Mouse (Mus musculus): ENCODE data around the gene Vps13d. TPM values are rescaled to one million over a fixed set of nuclear protein-coding genes. Genes with fewer than 3 reads are reported as not detected.

Vps13d gene
- polyA plus RNA-seq, 1 experiment from 2014 or later, result 15.2 TPM

GRCm38 (mm10) chr4:145215396-145215795 lies 20.6 kb upstream of the Vps13d start:
- Histone ChIP-seq H3K27ac (ENCODE audit: low read depth, low read length) (no peak overlapping the region), H3K9ac (ENCODE audit: low read depth, low read length) (no peak overlapping the region), H3K36me3 (ENCODE audit: control insufficient read depth, insufficient read depth, low read length) (no peaks in the 10 kb centered on the region), H3K4me3 (ENCODE audit: low read depth, low read length) (no peak overlapping the region), H3K4me2 (replicated peaks; ENCODE audit: low read depth, low read length) (no peak overlapping the region), H3K27me3 (ENCODE audit: control insufficient read depth, insufficient read depth, low read length) (no peaks in the 10 kb centered on the region), H3K9me3 (ENCODE audit: control insufficient read depth, low read length) (no peaks in the 10 kb centered on the region), H3K4me1 (replicated peaks; ENCODE audit: control insufficient read depth, insufficient read depth, low read length) (no peaks in the 10 kb centered on the region)
- DNase-seq (ENCODE audit: low spot score) (no peak), ATAC-seq (ENCODE audit: low FRiP score) (no peak)
- WGBS, result 83% methylated on average over 2 of the region's 2 CpGs

- no peak for DNase-seq (ENCODE audit: low spot score)
- Histone ChIP-seq H3K27ac (ENCODE audit: low read depth, low read length) (no peak overlapping the region), H3K27me3 (ENCODE audit: control insufficient read depth, insufficient read depth, low read length) (no peaks in the 10 kb centered on the region), H3K36me3 (ENCODE audit: control insufficient read depth, insufficient read depth, low read length) (no peaks in the 10 kb centered on the region), H3K4me3 (ENCODE audit: low read depth, low read length) (no peak overlapping the region), H3K4me2 (replicated peaks; ENCODE audit: low read depth, low read length) (no peak overlapping the region), H3K9me3 (ENCODE audit: control insufficient read depth, low read length) (no peaks in the 10 kb centered on the region), H3K9ac (ENCODE audit: low read depth, low read length) (no peak overlapping the region), H3K4me1 (replicated peaks; ENCODE audit: control insufficient read depth, insufficient read depth, low read length) (no peaks in the 10 kb centered on the region)
- peak; percentile 62 for ATAC-seq (ENCODE audit: low FRiP score)
- 53% methylated on average over 6 of the region's 6 CpGs for WGBS
Measured at GRCm38 (mm10) chr4:145214786-145215174, 20.0 kb upstream of the Vps13d start.

- no peaks in the 10 kb centered on the region for H3K36me3 ChIP-seq (ENCODE audit: control insufficient read depth, insufficient read depth, low read length)
- DNase-seq (ENCODE audit: low spot score) (peak; percentile 94), ATAC-seq (ENCODE audit: low FRiP score) (peak; percentile 86)
- no peak overlapping the region for H3K27ac ChIP-seq (ENCODE audit: low read depth, low read length)
- no peak overlapping the region for H3K4me3 ChIP-seq (ENCODE audit: low read depth, low read length)
- H3K4me2 ChIP-seq (replicated peaks; ENCODE audit: low read depth, low read length), result no peak overlapping the region
- H3K27me3 ChIP-seq (ENCODE audit: control insufficient read depth, insufficient read depth, low read length), result no peaks in the 10 kb centered on the region
- no peaks in the 10 kb centered on the region for H3K9me3 ChIP-seq (ENCODE audit: control insufficient read depth, low read length)
- 36% methylated on average over 8 of the region's 8 CpGs for WGBS
- H3K9ac ChIP-seq (ENCODE audit: low read depth, low read length), result no peak overlapping the region
- no peaks in the 10 kb centered on the region for H3K4me1 ChIP-seq (replicated peaks; ENCODE audit: control insufficient read depth, insufficient read depth, low read length)
Measured at GRCm38 (mm10) chr4:145213999-145214785, 19.4 kb upstream of the Vps13d start.

- Histone ChIP-seq H3K36me3 (ENCODE audit: control insufficient read depth, insufficient read depth, low read length) (no peaks in the 10 kb centered on the region), H3K4me3 (ENCODE audit: low read depth, low read length) (no peak overlapping the region), H3K27me3 (ENCODE audit: control insufficient read depth, insufficient read depth, low read length) (no peaks in the 10 kb centered on the region), H3K4me2 (replicated peaks; ENCODE audit: low read depth, low read length) (no peak overlapping the region), H3K9ac (ENCODE audit: low read depth, low read length) (no peak overlapping the region), H3K27ac (ENCODE audit: low read depth, low read length) (no peak overlapping the region), H3K4me1 (replicated peaks; ENCODE audit: control insufficient read depth, insufficient read depth, low read length) (no peaks in the 10 kb centered on the region), H3K9me3 (ENCODE audit: control insufficient read depth, low read length) (no peaks in the 10 kb centered on the region)
- ATAC-seq (ENCODE audit: low FRiP score) (no peak), DNase-seq (ENCODE audit: low spot score) (no peak)
- WGBS, result 73% methylated on average over 2 of the region's 2 CpGs
Measured at GRCm38 (mm10) chr4:145211076-145211475, 16.3 kb upstream of the Vps13d start.

GRCm38 (mm10) chr4:145210564-145210963 lies 15.8 kb upstream of the Vps13d start:
- Histone ChIP-seq H3K27ac (ENCODE audit: low read depth, low read length) (no peak overlapping the region), H3K4me2 (replicated peaks; ENCODE audit: low read depth, low read length) (no peak overlapping the region), H3K9ac (ENCODE audit: low read depth, low read length) (no peak overlapping the region), H3K9me3 (ENCODE audit: control insufficient read depth, low read length) (no peaks in the 10 kb centered on the region), H3K27me3 (ENCODE audit: control insufficient read depth, insufficient read depth, low read length) (no peaks in the 10 kb centered on the region), H3K4me1 (replicated peaks; ENCODE audit: control insufficient read depth, insufficient read depth, low read length) (no peaks in the 10 kb centered on the region), H3K36me3 (ENCODE audit: control insufficient read depth, insufficient read depth, low read length) (no peaks in the 10 kb centered on the region), H3K4me3 (ENCODE audit: low read depth, low read length) (no peak overlapping the region)
- 83% methylated on average over 5 of the region's 5 CpGs for WGBS
- ATAC-seq (ENCODE audit: low FRiP score) (no peak), DNase-seq (ENCODE audit: low spot score) (no peak)

GRCm38 (mm10) chr4:145209690-145210088 lies 14.9 kb upstream of the Vps13d start:
- Histone ChIP-seq H3K9me3 (ENCODE audit: control insufficient read depth, low read length) (no peaks in the 10 kb centered on the region), H3K9ac (ENCODE audit: low read depth, low read length) (no peak overlapping the region), H3K36me3 (ENCODE audit: control insufficient read depth, insufficient read depth, low read length) (no peaks in the 10 kb centered on the region), H3K4me2 (replicated peaks; ENCODE audit: low read depth, low read length) (no peak overlapping the region), H3K4me1 (replicated peaks; ENCODE audit: control insufficient read depth, insufficient read depth, low read length) (no peaks in the 10 kb centered on the region), H3K4me3 (ENCODE audit: low read depth, low read length) (no peak overlapping the region), H3K27ac (ENCODE audit: low read depth, low read length) (no peak overlapping the region), H3K27me3 (ENCODE audit: control insufficient read depth, insufficient read depth, low read length) (no peaks in the 10 kb centered on the region)
- WGBS, result 38% methylated on average over 5 of the region's 5 CpGs
- no peak for ATAC-seq (ENCODE audit: low FRiP score)
- DNase-seq (ENCODE audit: low spot score), result no peak

GRCm38 (mm10) chr4:145209076-145209689 lies 14.4 kb upstream of the Vps13d start:
- Histone ChIP-seq H3K27me3 (ENCODE audit: control insufficient read depth, insufficient read depth, low read length) (no peaks in the 10 kb centered on the region), H3K36me3 (ENCODE audit: control insufficient read depth, insufficient read depth, low read length) (no peaks in the 10 kb centered on the region), H3K4me1 (replicated peaks; ENCODE audit: control insufficient read depth, insufficient read depth, low read length) (no peaks in the 10 kb centered on the region), H3K9me3 (ENCODE audit: control insufficient read depth, low read length) (no peaks in the 10 kb centered on the region), H3K4me2 (replicated peaks; ENCODE audit: low read depth, low read length) (no peak overlapping the region), H3K27ac (ENCODE audit: low read depth, low read length) (no peak overlapping the region), H3K9ac (ENCODE audit: low read depth, low read length) (no peak overlapping the region), H3K4me3 (ENCODE audit: low read depth, low read length) (no peak overlapping the region)
- DNase-seq (ENCODE audit: low spot score), result no peak
- WGBS, result 78% methylated on average over 6 of the region's 6 CpGs
- ATAC-seq (ENCODE audit: low FRiP score), result no peak

- H3K4me2 ChIP-seq (replicated peaks; ENCODE audit: low read depth, low read length), result no peak overlapping the region
- H3K36me3 ChIP-seq (ENCODE audit: control insufficient read depth, insufficient read depth, low read length), result no peaks in the 10 kb centered on the region
- 93% methylated on average over 3 of the region's 3 CpGs for WGBS
- no peak for DNase-seq (ENCODE audit: low spot score)
- no peaks in the 10 kb centered on the region for H3K9me3 ChIP-seq (ENCODE audit: control insufficient read depth, low read length)
- H3K4me3 ChIP-seq (ENCODE audit: low read depth, low read length), result no peak overlapping the region
- H3K4me1 ChIP-seq (replicated peaks; ENCODE audit: control insufficient read depth, insufficient read depth, low read length), result no peaks in the 10 kb centered on the region
- ATAC-seq (ENCODE audit: low FRiP score), result no peak
- no peak overlapping the region for H3K27ac ChIP-seq (ENCODE audit: low read depth, low read length)
- no peak overlapping the region for H3K9ac ChIP-seq (ENCODE audit: low read depth, low read length)
- no peaks in the 10 kb centered on the region for H3K27me3 ChIP-seq (ENCODE audit: control insufficient read depth, insufficient read depth, low read length)
Measured at GRCm38 (mm10) chr4:145207718-145208371, 13.0 kb upstream of the Vps13d start.
